Mouse (Mus musculus): ENCODE results near the gene Nop2. TPM values are rescaled to one million over a fixed set of nuclear protein-coding genes. Genes with fewer than 3 reads are reported as not detected.

Nop2 gene
- polyA plus RNA-seq, 1 experiment from 2014 or later: 48.6 TPM

DNA sequence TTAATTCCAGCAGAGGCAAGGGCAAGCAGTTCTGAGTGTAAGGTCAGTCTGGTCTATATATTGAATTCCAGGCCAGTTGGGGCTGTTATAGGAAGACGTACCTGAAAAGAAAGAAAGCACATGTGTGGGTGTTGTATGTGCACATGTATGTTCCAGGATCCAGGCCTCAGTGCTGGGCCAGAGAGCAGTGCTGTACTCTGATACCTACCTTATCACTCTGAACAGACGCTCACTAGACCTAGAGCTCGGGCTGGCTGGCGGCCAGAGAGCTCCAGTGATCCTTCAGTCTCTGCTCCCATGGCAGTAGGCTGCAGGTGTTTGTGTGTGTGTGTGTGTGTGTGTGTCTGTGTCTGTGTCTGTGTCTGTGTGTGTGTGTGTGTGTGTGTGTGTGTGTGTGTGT, 27.5 kb upstream of the Nop2 start:
- no peak overlapping the region for H3K4me2 ChIP-seq (ENCODE audit: low read length)
- no peak for ATAC-seq
- H3K36me3 ChIP-seq (ENCODE audit: control insufficient read depth, insufficient read depth, low read length): peaks cover 70% of the 10 kb centered on the region
- no peak overlapping the region for H3K27ac ChIP-seq (ENCODE audit: low read depth, low read length)
- H3K27me3 ChIP-seq (replicated peaks; ENCODE audit: control insufficient read depth, insufficient read depth, low read length): no peaks in the 10 kb centered on the region
- H3K4me1 ChIP-seq (ENCODE audit: control insufficient read depth, insufficient read depth, low read depth, low read length): peaks cover 11% of the 10 kb centered on the region
- H3K9me3 ChIP-seq (ENCODE audit: control insufficient read depth, low read length): no peaks in the 10 kb centered on the region
- H3K9ac ChIP-seq (ENCODE audit: low read depth, low read length): no peak overlapping the region
- H3K4me3 ChIP-seq (ENCODE audit: low read length): no peak overlapping the region
- 95% methylated on average over 4 of the region's 4 CpGs for WGBS

DNA sequence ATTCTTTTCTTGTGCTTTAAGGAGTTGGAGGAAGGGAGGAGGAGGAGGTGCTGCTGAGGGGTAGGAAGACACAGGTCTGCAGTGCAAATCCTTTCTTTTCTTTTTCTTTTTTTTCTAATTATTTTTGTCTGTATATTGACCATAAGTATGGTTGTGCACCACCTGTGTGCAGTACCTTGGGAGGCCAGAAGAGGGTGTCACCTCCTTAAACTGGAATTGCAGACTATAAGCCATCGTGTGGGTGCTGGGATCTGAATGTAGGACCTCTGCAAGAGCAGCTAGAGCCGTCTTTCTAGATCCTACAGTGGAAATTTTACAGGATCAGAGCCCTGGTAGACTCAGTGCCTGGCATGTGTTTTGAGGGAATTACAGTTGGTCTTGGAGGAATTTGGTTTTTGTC, 24.0 kb upstream of the Nop2 start:
- H3K9me3 ChIP-seq (ENCODE audit: control insufficient read depth, low read length): no peaks in the 10 kb centered on the region
- WGBS: 96% methylated on average over 2 of the region's 2 CpGs
- no peak for ATAC-seq
- H3K9ac ChIP-seq (ENCODE audit: low read depth, low read length): no peak overlapping the region
- H3K36me3 ChIP-seq (ENCODE audit: control insufficient read depth, insufficient read depth, low read length): peaks cover 74% of the 10 kb centered on the region
- no peak overlapping the region for H3K4me3 ChIP-seq (ENCODE audit: low read length)
- no peaks in the 10 kb centered on the region for H3K27me3 ChIP-seq (replicated peaks; ENCODE audit: control insufficient read depth, insufficient read depth, low read length)
- no peaks in the 10 kb centered on the region for H3K4me1 ChIP-seq (ENCODE audit: control insufficient read depth, insufficient read depth, low read depth, low read length)
- no peak overlapping the region for H3K27ac ChIP-seq (ENCODE audit: low read depth, low read length)
- H3K4me2 ChIP-seq (ENCODE audit: low read length): no peak overlapping the region

DNA sequence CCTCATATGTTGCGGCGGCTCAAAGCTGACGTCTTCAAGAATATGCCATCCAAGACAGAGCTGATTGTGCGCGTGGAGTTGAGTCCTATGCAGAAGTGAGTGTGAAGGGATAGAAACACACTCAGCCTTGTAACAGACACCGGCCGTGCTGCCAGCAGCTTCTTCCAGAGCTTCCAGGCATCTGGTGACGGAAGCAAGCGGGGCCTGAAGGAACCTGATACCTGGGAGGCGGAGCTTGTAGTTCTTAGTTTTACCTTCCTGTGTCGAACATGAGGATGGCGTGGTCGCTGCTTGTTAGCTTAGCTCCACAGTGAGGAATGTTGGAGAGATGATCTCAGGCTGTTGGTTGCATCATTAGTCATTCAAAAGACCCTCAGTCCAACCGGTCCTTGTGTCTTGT, 22.3 kb upstream of the Nop2 start:
- H3K27ac ChIP-seq (ENCODE audit: low read depth, low read length): no peak overlapping the region
- H3K27me3 ChIP-seq (replicated peaks; ENCODE audit: control insufficient read depth, insufficient read depth, low read length): no peaks in the 10 kb centered on the region
- no peak for ATAC-seq
- no peak overlapping the region for H3K4me3 ChIP-seq (ENCODE audit: low read length)
- 94% methylated on average over 14 of the region's 14 CpGs for WGBS
- H3K36me3 ChIP-seq (ENCODE audit: control insufficient read depth, insufficient read depth, low read length): peaks cover 82% of the 10 kb centered on the region
- no peaks in the 10 kb centered on the region for H3K9me3 ChIP-seq (ENCODE audit: control insufficient read depth, low read length)
- H3K4me2 ChIP-seq (ENCODE audit: low read length): no peak overlapping the region
- H3K9ac ChIP-seq (ENCODE audit: low read depth, low read length): no peak overlapping the region
- no peaks in the 10 kb centered on the region for H3K4me1 ChIP-seq (ENCODE audit: control insufficient read depth, insufficient read depth, low read depth, low read length)

DNA sequence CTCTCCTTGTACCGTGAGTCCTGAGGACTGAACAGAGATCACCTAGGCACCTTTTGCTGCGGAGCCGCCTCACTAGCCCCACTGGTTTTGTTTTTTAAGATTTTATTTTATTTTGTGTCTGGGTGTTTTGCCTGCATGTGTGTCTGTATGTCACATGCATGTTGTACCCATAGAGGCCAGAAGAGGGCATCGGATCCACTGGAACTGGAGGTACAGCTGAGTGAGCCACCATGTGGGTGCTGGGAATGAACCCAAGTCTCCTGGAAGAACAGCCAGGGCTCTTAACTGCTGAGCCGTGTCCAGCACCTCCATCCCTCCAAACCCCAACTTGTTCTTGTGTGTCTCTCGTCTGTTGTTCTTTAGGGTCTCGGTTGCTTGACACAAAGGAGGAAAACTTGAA, 20.8 kb upstream of the Nop2 start:
- Histone ChIP-seq H3K9ac (ENCODE audit: low read depth, low read length) (no peak overlapping the region), H3K9me3 (ENCODE audit: control insufficient read depth, low read length) (no peaks in the 10 kb centered on the region), H3K36me3 (ENCODE audit: control insufficient read depth, insufficient read depth, low read length) (peaks cover 78% of the 10 kb centered on the region), H3K4me1 (ENCODE audit: control insufficient read depth, insufficient read depth, low read depth, low read length) (no peaks in the 10 kb centered on the region), H3K4me2 (ENCODE audit: low read length) (no peak overlapping the region), H3K27me3 (replicated peaks; ENCODE audit: control insufficient read depth, insufficient read depth, low read length) (no peaks in the 10 kb centered on the region), H3K27ac (ENCODE audit: low read depth, low read length) (no peak overlapping the region), H3K4me3 (ENCODE audit: low read length) (no peak overlapping the region)
- 88% methylated on average over 7 of the region's 7 CpGs for WGBS
- ATAC-seq: no peak

DNA sequence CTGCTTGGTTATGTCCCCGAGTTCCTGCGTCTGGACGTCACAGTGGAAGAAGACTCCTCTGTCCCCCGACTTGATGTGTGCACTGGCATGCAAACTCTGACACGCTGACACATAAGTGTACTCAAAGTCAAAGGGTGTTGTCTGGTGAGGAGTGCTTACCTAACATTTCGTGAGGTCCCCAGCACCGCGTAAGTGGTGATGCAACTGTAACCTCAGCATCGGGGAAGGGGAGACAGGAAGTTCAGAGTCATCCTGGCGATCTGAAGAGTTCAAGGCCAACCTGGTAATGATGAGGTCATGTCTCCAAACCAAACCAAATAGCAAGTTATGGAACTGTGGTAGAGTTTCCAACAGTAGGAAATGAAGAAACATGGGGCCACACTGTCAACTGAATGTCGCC, 19.2 kb upstream of the Nop2 start:
- Histone ChIP-seq H3K27ac (ENCODE audit: low read depth, low read length) (no peak overlapping the region), H3K4me1 (ENCODE audit: control insufficient read depth, insufficient read depth, low read depth, low read length) (no peaks in the 10 kb centered on the region), H3K36me3 (ENCODE audit: control insufficient read depth, insufficient read depth, low read length) (peaks cover 75% of the 10 kb centered on the region), H3K9me3 (ENCODE audit: control insufficient read depth, low read length) (no peaks in the 10 kb centered on the region), H3K27me3 (replicated peaks; ENCODE audit: control insufficient read depth, insufficient read depth, low read length) (no peaks in the 10 kb centered on the region), H3K4me3 (ENCODE audit: low read length) (no peak overlapping the region), H3K9ac (ENCODE audit: low read depth, low read length) (no peak overlapping the region), H3K4me2 (ENCODE audit: low read length) (no peak overlapping the region)
- ATAC-seq: no peak
- 90% methylated on average over 11 of the region's 11 CpGs for WGBS

DNA sequence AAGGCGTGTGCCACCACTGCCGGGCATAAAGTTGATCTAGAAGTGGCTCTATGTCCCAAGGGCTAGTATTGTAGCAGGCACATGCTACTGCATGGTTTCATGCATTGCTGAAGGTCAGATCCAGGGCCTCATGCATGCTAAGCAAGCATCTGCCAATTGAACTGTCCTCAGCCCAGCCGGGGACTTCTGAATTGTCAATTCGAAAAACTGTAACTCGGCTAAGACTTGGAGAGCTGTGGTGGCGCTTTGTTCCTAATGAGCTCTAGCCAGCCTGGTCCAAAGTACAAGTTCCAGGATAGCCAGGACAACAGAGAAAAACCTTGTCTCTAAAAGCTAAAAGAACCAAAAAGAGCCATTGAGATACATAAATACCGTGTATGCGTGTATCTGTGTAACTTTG, 12.3 kb upstream of the Nop2 start:
- no peak for ATAC-seq
- H3K9me3 ChIP-seq (ENCODE audit: control insufficient read depth, low read length): no peaks in the 10 kb centered on the region
- no peak overlapping the region for H3K4me2 ChIP-seq (ENCODE audit: low read length)
- H3K36me3 ChIP-seq (ENCODE audit: control insufficient read depth, insufficient read depth, low read length): peaks cover 80% of the 10 kb centered on the region
- H3K9ac ChIP-seq (ENCODE audit: low read depth, low read length): no peak overlapping the region
- H3K27ac ChIP-seq (ENCODE audit: low read depth, low read length): no peak overlapping the region
- no peaks in the 10 kb centered on the region for H3K27me3 ChIP-seq (replicated peaks; ENCODE audit: control insufficient read depth, insufficient read depth, low read length)
- 95% methylated on average over 8 of the region's 8 CpGs for whole genome bisulfite sequencing
- H3K4me1 ChIP-seq (ENCODE audit: control insufficient read depth, insufficient read depth, low read depth, low read length): no peaks in the 10 kb centered on the region
- no peak overlapping the region for H3K4me3 ChIP-seq (ENCODE audit: low read length)

DNA sequence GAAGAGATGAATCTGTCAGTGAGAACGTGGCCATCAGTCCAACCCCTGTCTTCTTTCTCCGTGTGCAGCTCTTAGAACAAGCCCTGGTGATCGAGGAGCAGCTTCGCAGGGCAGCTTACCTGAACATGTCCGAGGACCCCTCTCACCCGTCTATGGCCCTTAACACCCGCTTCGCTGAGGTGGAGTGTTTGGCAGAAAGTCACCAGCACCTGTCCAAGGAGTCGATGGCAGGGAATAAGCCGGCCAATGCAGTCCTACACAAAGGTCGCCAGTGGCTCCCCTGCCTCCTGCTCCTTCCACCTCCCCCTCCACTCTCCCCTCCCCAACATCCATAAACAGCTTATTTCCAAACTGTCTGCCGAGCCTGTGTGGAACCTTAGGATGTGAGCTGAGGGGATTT, 3.0 kb upstream of the Nop2 start:
- no peak overlapping the region for H3K27ac ChIP-seq (ENCODE audit: low read depth, low read length)
- H3K4me2 ChIP-seq (ENCODE audit: low read length): no peak overlapping the region
- no peaks in the 10 kb centered on the region for H3K27me3 ChIP-seq (replicated peaks; ENCODE audit: control insufficient read depth, insufficient read depth, low read length)
- 89% methylated on average over 12 of the region's 12 CpGs for WGBS
- H3K36me3 ChIP-seq (ENCODE audit: control insufficient read depth, insufficient read depth, low read length): peaks cover 48% of the 10 kb centered on the region
- ATAC-seq: no peak
- no peak overlapping the region for H3K4me3 ChIP-seq (ENCODE audit: low read length)
- H3K9me3 ChIP-seq (ENCODE audit: control insufficient read depth, low read length): no peaks in the 10 kb centered on the region
- H3K4me1 ChIP-seq (ENCODE audit: control insufficient read depth, insufficient read depth, low read depth, low read length): peaks cover 9% of the 10 kb centered on the region
- no peak overlapping the region for H3K9ac ChIP-seq (ENCODE audit: low read depth, low read length)

DNA sequence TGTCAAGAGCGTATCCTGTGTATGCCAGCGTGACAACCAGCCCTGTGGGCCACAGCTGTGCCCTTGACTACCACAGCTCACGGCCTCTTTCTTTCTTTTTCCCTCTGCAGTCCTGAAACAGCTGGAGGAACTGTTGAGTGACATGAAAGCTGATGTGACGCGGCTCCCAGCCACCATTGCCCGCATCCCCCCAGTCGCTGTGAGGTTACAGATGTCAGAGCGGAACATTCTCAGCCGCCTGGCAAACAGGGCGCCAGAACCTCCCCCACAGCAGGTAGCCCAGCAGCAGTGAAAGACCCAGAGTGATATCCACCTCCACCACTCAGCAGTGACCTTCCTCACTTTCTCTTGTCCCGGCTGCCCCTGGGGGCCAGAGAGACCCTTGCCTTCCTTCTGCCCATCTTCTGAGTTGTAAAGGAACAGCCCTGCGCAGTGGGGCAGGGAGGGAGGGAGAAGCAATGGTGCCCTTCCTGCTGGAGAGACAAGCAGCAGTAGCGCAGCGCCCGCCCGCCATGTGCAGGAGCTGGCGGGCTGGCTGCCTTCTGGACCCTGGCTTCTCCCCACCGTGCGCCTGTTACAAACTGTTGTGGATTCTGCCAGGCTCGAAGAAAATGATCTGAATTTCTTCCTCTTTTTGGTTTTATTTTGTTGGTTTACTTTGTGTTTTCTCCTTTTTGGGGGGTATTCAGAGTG, 1.9 kb upstream of the Nop2 start:
- no peak overlapping the region for H3K9ac ChIP-seq (ENCODE audit: low read depth, low read length)
- no peaks in the 10 kb centered on the region for H3K27me3 ChIP-seq (replicated peaks; ENCODE audit: control insufficient read depth, insufficient read depth, low read length)
- peaks cover 9% of the 10 kb centered on the region for H3K4me1 ChIP-seq (ENCODE audit: control insufficient read depth, insufficient read depth, low read depth, low read length)
- H3K9me3 ChIP-seq (ENCODE audit: control insufficient read depth, low read length): no peaks in the 10 kb centered on the region
- peaks cover 48% of the 10 kb centered on the region for H3K36me3 ChIP-seq (ENCODE audit: control insufficient read depth, insufficient read depth, low read length)
- WGBS: 83% methylated on average over 20 of the region's 20 CpGs
- no peak overlapping the region for H3K27ac ChIP-seq (ENCODE audit: low read depth, low read length)
- H3K4me2 ChIP-seq (ENCODE audit: low read length): no peak overlapping the region
- no peak overlapping the region for H3K4me3 ChIP-seq (ENCODE audit: low read length)
- no peak for ATAC-seq

DNA sequence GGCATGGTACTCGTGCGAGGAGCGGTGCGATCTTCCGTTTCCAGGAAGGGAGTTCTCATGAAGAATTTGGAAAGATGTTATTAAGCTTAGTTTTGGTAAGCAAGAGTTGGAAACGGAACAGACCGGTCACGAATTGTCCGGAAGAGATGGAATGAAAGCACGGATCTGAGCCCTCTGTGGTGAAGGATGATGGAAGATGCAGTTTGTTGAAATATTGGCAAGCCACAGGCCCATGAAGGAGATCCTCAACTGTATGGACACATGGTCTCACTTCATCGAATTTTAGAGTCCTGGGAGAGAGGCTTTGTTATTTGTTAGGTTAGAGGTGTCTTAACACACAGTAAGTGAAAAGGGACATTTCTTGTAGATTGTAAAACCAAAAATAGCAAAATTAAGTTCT, 761 bp downstream of the Nop2 start:
- no peaks in the 10 kb centered on the region for H3K27me3 ChIP-seq (replicated peaks; ENCODE audit: control insufficient read depth, insufficient read depth, low read length)
- ATAC-seq: no peak
- H3K4me3 ChIP-seq (ENCODE audit: low read length): peak overlapping the region; percentile 92
- H3K4me2 ChIP-seq (ENCODE audit: low read length): peak overlapping the region; percentile 94
- no peaks in the 10 kb centered on the region for H3K9me3 ChIP-seq (ENCODE audit: control insufficient read depth, low read length)
- H3K27ac ChIP-seq (ENCODE audit: low read depth, low read length): no peak overlapping the region
- WGBS: 11% methylated on average over 11 of the region's 11 CpGs
- H3K36me3 ChIP-seq (ENCODE audit: control insufficient read depth, insufficient read depth, low read length): peaks cover 45% of the 10 kb centered on the region
- peak overlapping the region; percentile 85 for H3K9ac ChIP-seq (ENCODE audit: low read depth, low read length)
- peaks cover 9% of the 10 kb centered on the region for H3K4me1 ChIP-seq (ENCODE audit: control insufficient read depth, insufficient read depth, low read depth, low read length)
